Mouse (Mus musculus) skeletal muscle tissue, postnatal 0 days (tissue): ENCODE results near the gene Galk1. TPM values are rescaled to one million over a fixed set of nuclear protein-coding genes. Genes with fewer than 3 reads are reported as not detected.

ENCODE experiments used
- polyA plus RNA-seq: library from polyadenylated mRNA; unstranded; fragments of >200 nt; fragmentation: Nextera tagmentation; extraction: Ambion mirVana; gene quantifications from 2 replicates; pipeline ENCODE4 v1.2.1, GENCODE M21; 2015

Galk1 gene
- polyA plus RNA-seq: 51.1 and 63.1 TPM in 2 replicates

DNA sequence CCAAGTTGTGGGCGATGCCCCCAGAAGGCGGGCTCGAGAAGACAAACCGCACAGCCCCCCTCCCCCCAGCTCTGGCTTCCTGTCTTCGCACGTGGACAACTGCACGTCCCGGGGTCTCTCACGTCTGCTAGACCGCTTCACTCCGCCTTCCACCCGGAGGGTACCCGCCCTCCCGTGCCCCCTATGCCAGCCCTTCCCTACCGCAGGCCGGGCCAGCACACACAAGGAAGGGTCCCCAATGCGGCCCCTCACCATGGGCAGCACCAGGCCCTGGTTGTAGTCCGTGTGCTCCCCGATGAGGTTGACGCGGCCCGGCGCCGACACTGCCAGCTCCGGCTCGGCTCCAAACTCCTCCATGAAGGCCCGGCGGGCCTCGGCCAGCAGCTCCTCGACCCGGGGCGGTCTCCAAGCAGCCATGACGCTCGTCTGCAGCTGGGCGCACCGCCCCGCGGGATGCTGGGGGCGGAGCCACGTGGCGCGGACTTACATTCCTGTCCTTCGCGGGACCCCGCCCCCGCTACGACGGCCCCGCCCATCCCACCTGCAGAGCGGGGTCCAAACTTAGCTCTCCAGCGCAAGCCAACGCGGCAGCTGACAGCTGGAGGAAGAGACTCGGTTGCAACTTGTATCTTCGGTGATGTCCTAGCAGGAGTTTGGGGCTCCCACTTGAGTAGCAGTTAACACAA is at the start of gene Galk1:
Gene Galk1, minus strand, starts transcription at position 458 of the 686 bp plus-strand sequence.

DNA sequence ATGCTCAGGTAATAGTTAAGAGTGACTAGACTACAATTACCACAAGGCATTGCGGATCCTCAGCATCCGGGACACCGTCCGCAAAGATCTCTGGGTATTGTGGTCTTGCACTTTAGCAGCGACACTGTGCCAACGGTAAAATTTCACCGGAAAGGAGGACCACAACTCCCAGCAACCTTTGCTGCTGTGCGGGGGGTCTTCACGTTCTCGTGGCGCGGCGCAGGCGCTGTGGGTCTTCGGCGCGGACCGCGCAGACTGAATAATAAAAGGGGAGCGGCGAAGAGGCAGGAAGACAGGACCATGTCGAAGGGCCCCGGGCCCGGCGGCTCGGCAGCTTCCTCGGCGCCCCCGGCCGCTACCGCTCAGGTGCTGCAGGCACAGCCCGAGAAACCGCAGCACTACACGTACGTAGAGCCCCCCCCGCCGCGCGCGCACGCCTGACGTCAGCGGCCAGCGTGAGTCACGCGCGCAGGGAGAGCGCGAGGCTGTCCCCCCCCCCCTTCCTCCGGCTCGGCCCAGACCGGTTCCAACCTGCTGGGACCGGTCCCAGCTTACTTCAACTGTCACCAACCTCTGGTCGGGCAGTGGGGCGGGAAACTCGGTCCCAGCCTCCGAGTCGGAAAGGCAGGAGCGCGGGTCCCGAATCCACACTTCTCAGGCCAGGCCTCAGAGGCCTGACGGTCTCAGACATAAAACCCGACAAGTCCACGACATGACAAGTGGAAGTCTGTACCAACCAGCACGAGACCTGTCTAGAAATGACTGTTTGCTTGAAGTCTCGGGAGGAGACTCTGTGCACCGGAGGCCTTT is 17.8 kb upstream of the Galk1 start, which contains the start of gene Unk:
Gene Unk, plus strand, starts transcription at position 235 of the 810 bp plus-strand sequence.

DNA sequence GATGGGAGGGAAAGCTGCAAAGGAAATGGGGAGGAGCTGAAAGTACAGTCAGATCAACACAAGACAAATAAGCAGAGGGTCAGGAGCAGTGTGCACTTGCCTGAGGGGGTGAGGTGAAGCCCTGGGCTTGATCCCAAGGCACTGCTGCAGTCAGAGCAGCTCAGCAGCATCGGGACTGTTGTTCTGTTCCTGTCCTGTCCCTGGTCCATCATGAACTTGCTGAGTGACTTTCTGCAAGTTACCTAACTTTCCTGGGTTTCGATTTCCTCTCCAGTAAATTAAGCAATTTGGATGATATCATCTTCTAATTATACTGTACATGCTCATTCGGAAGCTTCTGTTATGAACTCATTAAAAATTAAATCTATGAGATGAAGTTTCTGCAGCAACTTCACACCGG is 15.2 kb upstream of the Galk1 start, which contains the start of gene H3f3b:
Gene H3f3b, minus strand, starts transcription at position 207 of the 400 bp plus-strand sequence.

DNA sequence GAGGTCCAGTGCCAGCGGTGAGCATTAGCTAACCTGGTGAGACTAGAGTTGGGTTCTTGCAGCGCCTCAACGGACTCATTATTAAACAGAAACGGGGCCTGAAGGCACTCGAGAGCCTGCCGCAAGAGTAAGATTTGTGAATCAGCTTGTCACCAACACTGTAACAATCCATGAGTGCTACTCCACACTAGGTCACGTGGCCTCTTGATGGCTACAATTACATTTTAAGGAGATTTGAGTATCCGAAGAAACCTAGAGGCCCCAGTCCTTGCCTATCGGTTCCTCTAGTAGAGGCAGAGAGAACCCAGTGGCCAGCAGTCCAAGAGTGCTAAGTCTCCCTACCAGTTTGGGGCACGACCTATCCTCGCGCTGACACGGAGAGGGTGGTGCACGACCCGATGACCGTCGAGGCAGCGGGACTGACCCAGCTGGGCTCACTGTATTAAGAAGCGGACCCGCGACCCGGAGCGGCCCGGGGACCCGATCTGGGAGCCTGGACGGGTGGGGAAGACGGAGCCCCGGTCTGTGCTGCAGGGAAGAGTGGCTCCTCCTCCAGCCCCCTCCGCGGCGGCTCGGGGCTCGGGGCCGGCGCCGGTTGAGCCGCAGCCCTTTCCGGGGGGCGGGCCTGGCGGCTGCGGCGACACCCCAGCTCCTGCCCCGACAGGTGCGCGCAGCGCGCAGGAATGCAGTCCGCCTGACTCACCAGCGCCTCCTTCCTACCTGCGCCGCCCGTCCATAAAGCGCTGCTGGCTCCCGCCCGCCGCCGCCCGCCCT is 38.0 kb downstream of the Galk1 start, which contains the start of gene Itgb4:
Gene Itgb4, plus strand, starts transcription at position 401 of the 774 bp plus-strand sequence.

Other genes with a start within 250 kb of the Galk1 start
- 13.5 and 14.3 TPM in 2 replicates for gene Tmem94, start 247.3 kb downstream of the Galk1 start, polyA plus RNA-seq
- 7.4 and 7.9 TPM in 2 replicates for gene Caskin2, start 199.1 kb downstream of the Galk1 start, polyA plus RNA-seq
- 18.6 and 21.4 TPM in 2 replicates for gene Tsen54, start 198.0 kb downstream of the Galk1 start, polyA plus RNA-seq
- gene Llgl2, start 188.7 kb downstream of the Galk1 start, polyA plus RNA-seq: 13.0 and 14.3 TPM in 2 replicates
- 0.19 and 0.31 TPM in 2 replicates for gene Myo15b, start 154.3 kb downstream of the Galk1 start, polyA plus RNA-seq
- 35.1 and 36.7 TPM in 2 replicates for gene Smim5, start 112.8 kb downstream of the Galk1 start, polyA plus RNA-seq
- 0.64 and 0.80 TPM in 2 replicates for gene Smim6, start 100.7 kb downstream of the Galk1 start, polyA plus RNA-seq
- gene Sap30bp, start 79.4 kb downstream of the Galk1 start, polyA plus RNA-seq: 20.3 and 23.4 TPM in 2 replicates
- gene Recql5, start 79.2 kb downstream of the Galk1 start, polyA plus RNA-seq: 5.2 and 5.6 TPM in 2 replicates
- gene Itgb4, start 38.0 kb downstream of the Galk1 start, polyA plus RNA-seq: 1.6 and 2.1 TPM in 2 replicates
- gene H3f3b, start 15.2 kb upstream of the Galk1 start, polyA plus RNA-seq: 498 and 591 TPM in 2 replicates
- gene Unk, start 17.6 kb upstream of the Galk1 start, polyA plus RNA-seq: 10.3 and 10.8 TPM in 2 replicates
- 1.6 and 2.0 TPM in 2 replicates for gene Unc13d, start 65.2 kb upstream of the Galk1 start, polyA plus RNA-seq
- gene Wbp2, start 74.3 kb upstream of the Galk1 start, polyA plus RNA-seq: 72.0 and 74.4 TPM in 2 replicates
- gene Trim47, start 114.5 kb upstream of the Galk1 start, polyA plus RNA-seq: 29.1 and 38.2 TPM in 2 replicates
- gene Trim65, start 118.4 kb upstream of the Galk1 start, polyA plus RNA-seq: 2.2 and 2.3 TPM in 2 replicates
- 78.7 and 82.2 TPM in 2 replicates for gene Mrpl38, start 126.1 kb upstream of the Galk1 start, polyA plus RNA-seq
- gene Fbf1, start 155.4 kb upstream of the Galk1 start, polyA plus RNA-seq: 8.8 TPM in 2 replicates
- 30.5 and 34.0 TPM in 2 replicates for gene Ten1, start 186.1 kb upstream of the Galk1 start, polyA plus RNA-seq
- 29.7 and 37.4 TPM in 2 replicates for gene Acox1, start 186.3 kb upstream of the Galk1 start, polyA plus RNA-seq
- 0.46 and 1.4 TPM in 2 replicates for gene Evpl, start 225.4 kb upstream of the Galk1 start, polyA plus RNA-seq